Mouse (Mus musculus): ENCODE data around the gene Atp8b3.

DNA sequence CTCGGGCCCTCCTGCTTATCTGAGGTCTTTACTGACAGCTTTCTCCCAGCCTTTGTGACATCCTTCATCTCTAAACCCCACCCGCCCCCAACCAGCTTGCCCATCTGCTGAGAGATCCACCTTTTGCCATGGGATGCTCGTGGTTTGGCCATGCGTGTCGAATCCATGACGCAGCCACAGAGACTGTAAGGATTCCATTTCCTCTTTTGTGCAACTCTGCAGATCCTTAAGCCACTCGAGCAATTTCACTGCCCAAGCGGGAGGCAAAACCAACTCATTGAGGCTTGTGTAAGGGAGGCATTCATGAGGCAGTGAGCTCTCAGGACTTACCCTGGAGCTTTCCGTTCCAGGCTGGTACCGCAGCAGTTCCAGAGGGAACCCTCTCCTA is 28.7 kb downstream of the Atp8b3 start:
- TF ChIP-seq CTCF (IDR thresholded peaks at IDR 0.05; ENCODE audit: control insufficient read depth, insufficient read depth, insufficient replicate concordance, low read depth, low read length) (no peak), POLR2A (IDR thresholded peaks at IDR 0.05; ENCODE audit: control insufficient read depth, low read depth, low read length) (no peak)

Measured in testis, adult 2 months (tissue).